Mouse (Mus musculus) stomach, embryonic 16.5 days (tissue): Measurements from ENCODE around the gene Prkag1. TPM values are rescaled to one million over a fixed set of nuclear protein-coding genes. Genes with fewer than 3 reads are reported as not detected.

Experiments used
- ATAC-seq: fragments of 200-750 bp; cut with Nextera tagmentation; 2 replicates; pipeline ENCODE4 v1.8.0; 2017; ENCODE audit warnings: moderate number of reproducible peaks, moderate TSS enrichment; ENCODE audit not compliant: insufficient read depth, low FRiP score
- H3K27ac ChIP-seq: fragments of 300-500 bp; sonication (generic); 2 replicates; pipeline ENCODE4 v1.5.1; 2014; ENCODE audit warnings: low read length
- H3K27me3 ChIP-seq: fragments of 300-500 bp; sonication (generic); 2 replicates; pipeline ENCODE4 v1.6.1; 2014; ENCODE audit warnings: low read length, control low read depth, mixed read lengths; ENCODE audit not compliant: control insufficient read depth, insufficient read depth
- H3K36me3 ChIP-seq: fragments of 300-500 bp; sonication (generic); 2 replicates; pipeline ENCODE4 v1.6.1; 2014; ENCODE audit warnings: low read length; ENCODE audit not compliant: control insufficient read depth, insufficient read depth
- H3K4me1 ChIP-seq: fragments of 300-500 bp; sonication (generic); 2 replicates; pipeline ENCODE4 v1.6.1; 2014; ENCODE audit warnings: low read length, control low read depth, mixed read lengths; ENCODE audit not compliant: control insufficient read depth, insufficient read depth
- H3K4me2 ChIP-seq: fragments of 300-500 bp; sonication (generic); 2 replicates; pipeline ENCODE4 v1.6.1; 2014; ENCODE audit warnings: low read depth, low read length, mixed read lengths
- H3K4me3 ChIP-seq: fragments of 300-500 bp; sonication (generic); replicated peaks from 2 replicates; pipeline ENCODE4 v1.5.1; 2014; ENCODE audit warnings: mild to moderate bottlenecking, low read length
- H3K9ac ChIP-seq: fragments of 300-500 bp; sonication (generic); 2 replicates; pipeline ENCODE4 v1.6.1; 2014; ENCODE audit warnings: low read length
- H3K9me3 ChIP-seq: fragments of 300-500 bp; sonication (generic); replicated peaks from 2 replicates; pipeline ENCODE4 v1.6.1; 2016; ENCODE audit warnings: low read length, control low read depth; ENCODE audit not compliant: control insufficient read depth
- WGBS: fragments of 180-500 bp; shearing (Covaris S2); extraction: QIAGEN DNeasy Blood & Tissue Kit; methylation state at CpG from one replicate; pipeline ENCODE4 v1.1.7; 2014; 5-methylcytosine and 5-hydroxymethylcytosine counted together
- polyA plus RNA-seq: library from polyadenylated mRNA; unstranded; fragments of >200 nt; fragmentation: Nextera tagmentation; extraction: Ambion mirVana; gene quantifications from 2 replicates; pipeline ENCODE4 v1.2.1, GENCODE M21; 2015

The Prkag1 gene
- polyA plus RNA-seq, 1 experiment from 2014 or later, result 86.4 TPM

DNA sequence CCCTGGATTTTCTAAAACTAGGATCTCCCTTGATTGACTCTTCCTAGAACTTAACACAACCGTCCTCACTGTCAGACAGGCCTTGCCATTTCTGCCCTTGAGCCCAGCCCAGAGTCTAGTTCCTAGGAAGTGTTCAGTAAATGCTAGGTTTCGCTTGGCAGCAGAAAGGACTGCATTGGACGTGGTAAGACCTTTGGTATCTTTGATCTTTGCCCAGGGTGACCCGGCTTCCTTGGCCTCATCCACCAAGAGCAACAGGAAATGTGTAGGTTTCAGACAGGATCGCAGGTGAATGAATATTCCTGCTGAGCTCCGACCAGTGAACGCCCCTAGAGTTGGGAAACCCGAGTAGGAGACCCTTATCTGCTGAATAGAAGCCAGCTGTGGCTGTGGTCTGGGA lies 28.4 kb downstream of the Prkag1 start:
- ATAC-seq, result no peak
- H3K4me2 ChIP-seq, result no peak overlapping the region

DNA sequence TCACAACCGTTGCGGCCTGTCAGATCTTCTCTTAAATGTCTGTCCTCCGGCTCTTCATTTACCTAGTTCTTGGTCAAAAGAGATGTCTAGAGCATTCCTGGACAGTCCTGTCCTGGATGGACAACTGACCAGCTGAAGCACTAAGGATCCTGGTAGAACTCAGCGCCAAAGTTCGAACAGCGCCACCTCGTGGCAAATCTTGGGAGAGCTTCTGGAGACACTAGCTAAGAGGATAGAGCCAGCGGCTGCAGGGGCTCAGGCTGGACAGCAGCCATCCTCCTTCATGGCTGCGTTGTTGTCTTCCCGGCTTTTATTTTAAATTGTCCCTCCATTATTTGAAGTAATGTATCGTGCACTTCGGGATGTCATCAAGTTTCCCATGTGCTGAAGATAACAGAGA lies 31.9 kb downstream of the Prkag1 start:
- Histone ChIP-seq H3K27me3 (peaks cover 98% of the 10 kb centered on the region), H3K9me3 (no peaks in the 10 kb centered on the region)
- 10% methylated on average over 12 of the region's 12 CpGs for WGBS

More for the DNA sequence above, 28.4 kb downstream of the Prkag1 start:
- peaks cover 14% of the 10 kb centered on the region for H3K4me1 ChIP-seq
- H3K4me3 ChIP-seq, result no peak overlapping the region
- no peaks in the 10 kb centered on the region for H3K9me3 ChIP-seq
- no peak overlapping the region for H3K9ac ChIP-seq
- H3K27me3 ChIP-seq, result peaks cover 98% of the 10 kb centered on the region
- WGBS, result 8% methylated on average over 8 of the region's 8 CpGs
- no peaks in the 10 kb centered on the region for H3K36me3 ChIP-seq
- H3K27ac ChIP-seq, result no peak overlapping the region

DNA sequence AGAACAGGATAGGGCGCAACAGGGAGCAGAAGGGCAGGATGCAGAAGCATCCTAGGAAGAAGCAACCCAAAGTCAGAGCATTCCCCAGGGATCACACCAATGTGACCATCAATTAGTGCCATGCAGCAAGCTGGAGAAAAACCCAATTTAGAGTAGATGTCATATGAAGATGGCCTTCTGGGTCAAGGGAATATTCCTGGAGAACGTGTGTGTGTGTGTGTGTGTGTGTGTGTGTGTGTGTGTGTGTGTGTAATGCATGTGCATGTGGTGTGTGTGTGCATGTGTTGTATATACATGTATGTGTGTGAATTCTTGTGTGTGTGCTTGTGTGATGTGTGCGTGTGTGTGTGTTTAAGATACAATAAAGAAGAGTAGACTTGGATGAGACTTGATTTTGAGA lies 32.4 kb downstream of the Prkag1 start:
- peaks cover 98% of the 10 kb centered on the region for H3K27me3 ChIP-seq
- WGBS, result 58% methylated on average over 3 of the region's 3 CpGs
- ATAC-seq, result no peak
- no peaks in the 10 kb centered on the region for H3K9me3 ChIP-seq
- H3K4me3 ChIP-seq, result no peak overlapping the region
- H3K4me1 ChIP-seq, result no peaks in the 10 kb centered on the region
- no peaks in the 10 kb centered on the region for H3K36me3 ChIP-seq
- H3K9ac ChIP-seq, result no peak overlapping the region
- no peak overlapping the region for H3K4me2 ChIP-seq
- no peak overlapping the region for H3K27ac ChIP-seq

More for the DNA sequence above, 31.9 kb downstream of the Prkag1 start:
- Histone ChIP-seq H3K27ac (no peak overlapping the region), H3K9ac (no peak overlapping the region), H3K4me2 (no peak overlapping the region), H3K36me3 (no peaks in the 10 kb centered on the region), H3K4me1 (no peaks in the 10 kb centered on the region), H3K4me3 (no peak overlapping the region)
- ATAC-seq, result peak; percentile 48; the same call in 1 of the 2 replicates

DNA sequence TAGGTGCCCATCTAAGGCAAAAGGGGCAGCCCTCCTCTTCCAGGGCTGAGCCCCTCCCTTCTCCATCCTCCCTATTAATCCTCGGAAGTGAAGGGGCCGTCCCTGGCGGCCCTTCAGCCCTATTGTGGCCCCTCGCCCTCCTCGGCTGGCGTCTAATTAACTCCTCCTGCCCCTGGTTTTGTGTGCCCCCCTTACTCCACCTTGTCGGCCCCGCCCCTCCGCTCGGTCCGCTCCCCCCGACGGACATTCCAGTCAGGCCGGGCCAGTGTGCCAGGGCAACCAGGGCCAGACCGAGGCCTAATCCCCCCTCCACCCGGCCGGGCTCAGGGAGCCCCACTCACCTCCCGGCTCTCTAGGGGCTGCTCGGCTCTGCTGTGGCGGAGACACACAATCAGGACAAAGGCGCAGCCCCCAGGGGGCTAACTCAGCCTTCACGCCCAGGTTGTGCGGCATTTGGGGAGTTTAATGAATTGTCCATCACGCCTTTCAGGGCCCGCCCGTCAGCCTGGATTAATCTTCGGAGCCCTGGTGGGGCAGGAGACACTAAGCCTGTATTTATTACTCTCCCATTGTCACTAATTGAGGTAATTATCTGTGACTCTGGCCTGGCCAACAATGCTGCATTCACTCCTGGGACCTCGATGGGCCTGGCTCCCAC lies 33.4 kb downstream of the Prkag1 start:
- Histone ChIP-seq H3K27ac (no peak overlapping the region), H3K27me3 (peaks cover 97% of the 10 kb centered on the region), H3K4me2 (no peak overlapping the region), H3K4me1 (peaks cover 5% of the 10 kb centered on the region; the same call in 1 of the 2 replicates), H3K9ac (no peak overlapping the region), H3K36me3 (no peaks in the 10 kb centered on the region), H3K9me3 (no peaks in the 10 kb centered on the region), H3K4me3 (no peak overlapping the region)
- 6% methylated on average over 28 of the region's 28 CpGs for WGBS
- ATAC-seq, result no peak

DNA sequence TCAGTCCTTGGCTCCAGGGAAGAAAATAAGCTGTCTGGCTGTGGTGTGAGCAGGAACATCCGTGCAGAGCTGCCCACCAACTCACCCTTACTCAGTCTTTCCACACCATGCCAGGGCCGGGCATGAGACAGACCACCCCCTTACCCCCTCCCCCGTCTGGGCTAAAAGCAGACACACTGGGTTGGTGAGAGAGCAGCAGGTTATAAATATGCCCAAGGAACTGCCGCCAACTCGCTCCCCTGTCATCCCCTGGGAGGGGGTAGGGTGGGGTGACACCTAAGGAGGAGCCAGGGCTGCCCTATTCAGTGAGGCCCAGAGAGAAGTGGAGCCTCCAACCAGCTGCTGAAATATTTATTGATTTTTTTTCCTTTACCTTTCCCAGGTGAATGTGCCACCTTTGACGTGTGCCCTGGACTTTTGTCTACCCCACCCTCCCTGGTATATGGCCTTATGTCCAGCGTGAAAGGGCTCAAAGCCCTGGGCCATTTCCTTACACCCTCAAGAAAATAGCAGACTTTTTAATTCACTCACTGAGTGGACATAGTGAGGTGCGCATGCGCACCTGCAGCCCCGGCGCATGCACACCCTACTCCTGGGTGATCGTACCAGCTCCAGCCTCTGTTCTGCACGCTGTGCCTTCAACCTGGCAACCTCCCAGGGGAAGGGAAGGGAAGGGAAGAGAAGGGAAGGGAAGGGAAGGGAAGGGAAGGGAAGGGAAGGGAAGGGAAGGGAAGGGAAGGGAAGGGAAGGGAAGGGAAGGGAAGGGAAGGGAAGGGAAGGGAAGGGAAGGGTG lies 34.3 kb downstream of the Prkag1 start:
- no peak for ATAC-seq
- H3K36me3 ChIP-seq, result no peaks in the 10 kb centered on the region
- WGBS, result 6% methylated on average over 13 of the region's 13 CpGs
- no peak overlapping the region for H3K9ac ChIP-seq
- peaks cover 97% of the 10 kb centered on the region for H3K27me3 ChIP-seq
- no peaks in the 10 kb centered on the region for H3K9me3 ChIP-seq
- H3K4me2 ChIP-seq, result no peak overlapping the region
- no peak overlapping the region for H3K4me3 ChIP-seq
- H3K4me1 ChIP-seq, result peaks cover 12% of the 10 kb centered on the region; the same call in 1 of the 2 replicates
- no peak overlapping the region for H3K27ac ChIP-seq

DNA sequence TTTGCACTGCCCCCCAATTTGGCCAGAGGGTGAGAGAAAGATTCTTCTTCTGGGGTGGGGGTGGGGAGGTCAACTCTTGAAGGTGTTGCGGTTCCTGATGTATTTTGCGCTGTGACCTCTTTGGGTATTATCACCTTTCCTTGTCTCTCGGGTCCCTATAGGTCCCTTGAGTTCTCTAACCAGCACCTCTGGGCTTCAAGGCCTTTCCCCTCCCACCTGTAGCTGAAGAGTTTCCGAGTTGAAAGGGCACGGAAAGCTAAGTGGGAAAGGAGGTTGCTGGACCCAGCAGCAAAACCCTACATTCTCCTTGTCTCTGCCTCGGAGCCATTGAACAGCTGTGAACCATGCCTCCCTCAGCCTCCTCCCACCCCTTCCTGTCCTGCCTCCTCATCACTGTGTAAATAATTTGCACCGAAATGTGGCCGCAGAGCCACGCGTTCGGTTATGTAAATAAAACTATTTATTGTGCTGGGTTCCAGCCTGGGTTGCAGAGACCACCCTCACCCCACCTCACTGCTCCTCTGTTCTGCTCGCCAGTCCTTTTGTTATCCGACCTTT lies 38.1 kb downstream of the Prkag1 start:
- Histone ChIP-seq H3K4me3 (peak overlapping the region; percentile 31; the same call in 1 of the 2 replicates), H3K9ac (no peak overlapping the region), H3K4me2 (peak overlapping the region; percentile 47; the same call in 1 of the 2 replicates), H3K4me1 (peaks cover 18% of the 10 kb centered on the region; the same call in 1 of the 2 replicates), H3K36me3 (no peaks in the 10 kb centered on the region), H3K27ac (no peak overlapping the region), H3K9me3 (no peaks in the 10 kb centered on the region), H3K27me3 (peaks cover 97% of the 10 kb centered on the region)
- no peak for ATAC-seq
- 1% methylated on average over 13 of the region's 13 CpGs for WGBS

DNA sequence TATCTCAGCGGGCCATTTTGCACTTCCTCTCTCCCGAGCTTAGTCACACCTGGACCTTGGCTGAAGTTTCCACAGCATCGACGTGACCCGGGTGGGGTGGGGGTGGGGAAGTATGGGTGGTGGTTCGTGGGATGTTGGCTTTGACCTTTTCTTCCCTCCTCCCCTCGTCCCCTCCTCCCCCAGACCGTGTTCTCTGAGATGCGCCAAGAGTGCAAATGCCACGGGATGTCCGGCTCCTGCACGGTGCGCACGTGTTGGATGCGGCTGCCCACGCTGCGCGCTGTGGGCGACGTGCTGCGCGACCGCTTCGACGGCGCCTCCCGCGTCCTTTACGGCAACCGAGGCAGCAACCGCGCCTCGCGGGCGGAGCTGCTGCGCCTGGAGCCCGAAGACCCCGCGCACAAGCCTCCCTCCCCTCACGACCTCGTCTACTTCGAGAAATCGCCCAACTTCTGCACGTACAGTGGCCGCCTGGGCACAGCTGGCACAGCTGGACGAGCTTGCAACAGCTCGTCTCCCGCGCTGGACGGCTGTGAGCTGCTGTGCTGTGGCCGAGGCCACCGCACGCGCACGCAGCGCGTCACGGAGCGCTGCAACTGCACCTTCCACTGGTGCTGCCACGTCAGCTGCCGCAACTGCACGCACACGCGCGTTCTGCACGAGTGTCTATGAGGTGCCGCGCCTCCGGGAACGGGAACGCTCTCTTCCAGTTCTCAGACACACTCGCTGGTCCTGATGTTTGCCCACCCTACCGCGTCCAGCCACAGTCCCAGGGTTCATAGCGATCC lies 38.9 kb downstream of the Prkag1 start:
- WGBS, result 1% methylated on average over 75 of the region's 75 CpGs
- no peak for ATAC-seq
- Histone ChIP-seq H3K9me3 (no peaks in the 10 kb centered on the region), H3K4me3 (peak overlapping the region; percentile 31), H3K27ac (no peak overlapping the region), H3K36me3 (no peaks in the 10 kb centered on the region), H3K27me3 (peaks cover 97% of the 10 kb centered on the region), H3K9ac (no peak overlapping the region), H3K4me1 (peaks cover 18% of the 10 kb centered on the region; the same call in 1 of the 2 replicates), H3K4me2 (peak overlapping the region; percentile 47)

DNA sequence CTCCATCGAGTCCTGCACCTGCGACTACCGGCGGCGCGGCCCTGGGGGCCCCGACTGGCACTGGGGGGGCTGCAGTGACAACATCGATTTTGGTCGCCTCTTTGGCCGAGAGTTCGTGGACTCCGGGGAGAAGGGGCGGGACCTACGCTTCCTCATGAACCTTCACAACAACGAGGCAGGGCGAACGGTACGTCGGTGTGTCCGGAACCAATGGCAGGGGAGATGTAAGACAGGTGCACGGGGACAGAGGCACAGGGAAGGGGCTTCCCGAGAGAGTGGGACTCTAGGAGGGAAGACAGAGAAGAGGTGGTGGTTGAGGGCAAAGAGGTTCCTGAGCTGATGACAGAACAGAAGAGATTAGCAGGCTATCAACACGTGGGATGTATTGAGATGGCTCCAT lies 39.5 kb downstream of the Prkag1 start:
- Histone ChIP-seq H3K27ac (no peak overlapping the region), H3K9ac (no peak overlapping the region), H3K9me3 (no peaks in the 10 kb centered on the region), H3K4me2 (no peak overlapping the region), H3K4me3 (no peak overlapping the region), H3K36me3 (no peaks in the 10 kb centered on the region), H3K27me3 (peaks cover 93% of the 10 kb centered on the region), H3K4me1 (peaks cover 18% of the 10 kb centered on the region; the same call in 1 of the 2 replicates)
- 1% methylated on average over 23 of the region's 23 CpGs for WGBS
- ATAC-seq, result no peak
